Mouse (Mus musculus) intestine, embryonic 14.5 days (tissue): ENCODE measurements at regions not wholly inside any gene's neighbourhood (a gene's known extent, or its start where the extent isn't known, plus 50 kb on each side); places are given as distances from the start of the nearest gene placed in this dataset.
A peak's percentile ranks its signal among the peaks of the same experiment; 100 is the strongest.

Source experiments
- ATAC-seq: fragments of 200-750 bp; cut with Nextera tagmentation; replicated peaks from 2 replicates; pipeline ENCODE4 v1.8.0; 2017; ENCODE audit warnings: low read depth, moderate number of reproducible peaks, moderate TSS enrichment, moderate library complexity; ENCODE audit not compliant: low FRiP score, low TSS enrichment
- DNase-seq: peaks from one replicate; pipeline ENCODE4 v3.0.0-alpha.2; 2018; ENCODE audit warnings: low spot score
- H3K27ac ChIP-seq: fragments of 300-500 bp; sonication (generic); 2 replicates; pipeline ENCODE4 v1.5.1; 2014; ENCODE audit warnings: low read depth, mild to moderate bottlenecking, control low read depth
- H3K27me3 ChIP-seq: fragments of 300-500 bp; sonication (generic); replicated peaks from 2 replicates; pipeline ENCODE4 v1.6.1; 2014; ENCODE audit warnings: low read length, control low read depth; ENCODE audit not compliant: control insufficient read depth, insufficient read depth
- H3K36me3 ChIP-seq: fragments of 300-500 bp; sonication (generic); 2 replicates; pipeline ENCODE4 v1.6.1; 2014; ENCODE audit warnings: low read length, control low read depth; ENCODE audit not compliant: control insufficient read depth, insufficient read depth
- H3K4me1 ChIP-seq: fragments of 300-500 bp; sonication (generic); replicated peaks from 2 replicates; pipeline ENCODE4 v1.6.1; 2014; ENCODE audit warnings: low read length, control low read depth, mixed read lengths; ENCODE audit not compliant: control insufficient read depth, insufficient read depth
- H3K4me2 ChIP-seq: fragments of 300-500 bp; sonication (generic); 2 replicates; pipeline ENCODE4 v1.6.1; 2014; ENCODE audit warnings: low read length
- H3K4me3 ChIP-seq: fragments of 300-500 bp; sonication (generic); 2 replicates; pipeline ENCODE4 v1.5.1; 2014; ENCODE audit warnings: low read depth, low read length, control low read depth, mixed read lengths
- H3K9ac ChIP-seq: fragments of 300-500 bp; sonication (generic); 2 replicates; pipeline ENCODE4 v1.6.1; 2014; ENCODE audit warnings: mild to moderate bottlenecking, low read length
- H3K9me3 ChIP-seq: fragments of 300-500 bp; sonication (generic); 2 replicates; pipeline ENCODE4 v1.6.1; 2016; ENCODE audit warnings: low read length, control low read depth; ENCODE audit not compliant: control insufficient read depth
- WGBS: fragments of 180-500 bp; shearing (Covaris S2); extraction: QIAGEN DNeasy Blood & Tissue Kit; methylation state at CpG from one replicate; pipeline ENCODE4 v1.1.7; 2014; 5-methylcytosine and 5-hydroxymethylcytosine counted together

DNA sequence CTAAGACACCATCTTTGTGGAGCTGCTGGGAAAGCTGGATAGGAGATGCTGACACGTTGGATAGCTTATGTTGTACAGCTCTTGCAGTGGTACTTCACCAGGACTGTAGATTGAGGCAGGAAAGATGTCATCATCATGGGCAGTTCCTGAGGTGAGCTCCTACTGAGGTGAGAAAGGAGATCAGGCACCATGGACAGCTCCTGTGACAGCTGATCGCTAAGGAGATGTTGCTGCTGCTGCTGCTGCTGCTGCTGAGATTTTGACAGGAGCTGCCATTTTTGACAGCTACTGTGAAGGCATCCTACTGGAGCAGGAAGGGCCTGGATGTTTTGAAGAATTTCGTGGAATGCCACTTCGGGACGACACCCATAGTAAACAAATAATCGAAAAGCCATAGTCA lies 152.6 kb downstream of the Adam29 start:
- Histone ChIP-seq H3K36me3 (no peaks in the 10 kb centered on the region), H3K27ac (no peak overlapping the region), H3K9ac (no peak overlapping the region), H3K4me2 (no peak overlapping the region), H3K4me3 (no peak overlapping the region), H3K4me1 (no peaks in the 10 kb centered on the region), H3K9me3 (no peaks in the 10 kb centered on the region), H3K27me3 (no peaks in the 10 kb centered on the region)
- 56% methylated on average over 6 of the region's 6 CpGs for WGBS
- ATAC-seq = no peak
- DNase-seq = peak; percentile 58

DNA sequence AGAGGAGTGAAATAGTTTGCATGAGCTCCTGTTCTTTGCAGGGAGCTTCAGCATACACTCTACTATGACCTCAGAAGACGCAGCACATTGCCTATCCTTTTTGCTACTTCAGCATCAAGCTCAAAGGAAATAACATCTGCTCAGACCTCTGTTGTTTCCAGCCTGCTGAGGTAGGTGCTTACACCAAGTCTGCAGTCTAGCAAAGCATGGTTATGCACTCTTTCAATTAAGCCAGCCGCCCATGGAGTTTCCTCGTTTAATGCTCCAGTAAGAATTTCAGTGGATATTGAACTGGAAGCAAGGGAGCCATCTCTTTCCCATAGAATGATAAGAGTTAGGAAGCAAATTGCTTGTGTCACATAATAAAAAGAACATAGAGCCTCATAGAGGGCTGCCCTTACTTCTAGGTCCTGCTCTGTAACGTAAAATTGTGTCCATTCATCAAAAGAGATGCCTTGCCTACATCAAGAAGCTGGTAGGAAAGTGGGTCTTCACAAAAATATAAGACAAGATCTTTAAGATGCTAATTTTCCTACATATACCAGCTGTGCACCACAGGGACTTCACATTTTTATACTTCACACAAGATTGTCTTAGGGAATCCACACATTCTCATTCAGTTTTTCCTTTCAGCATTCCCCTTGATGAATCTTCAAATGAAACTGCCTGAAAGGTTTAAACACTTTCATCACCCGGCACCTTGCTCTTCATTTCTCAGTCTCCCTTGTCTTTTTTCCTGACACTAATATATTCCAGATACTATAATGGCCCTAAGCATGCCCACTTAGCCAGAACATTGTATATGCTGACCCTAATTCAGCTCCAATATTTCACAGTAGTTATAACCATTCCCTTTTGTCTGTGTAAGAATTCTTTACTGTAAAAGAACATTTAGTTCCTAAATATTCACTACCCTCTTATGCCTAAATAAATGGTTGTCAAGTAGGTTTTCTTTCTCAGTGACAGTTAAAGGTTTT lies 182.2 kb downstream of the Adam29 start:
- ATAC-seq = no peak
- H3K9me3 ChIP-seq = no peaks in the 10 kb centered on the region
- no peak overlapping the region for H3K9ac ChIP-seq
- H3K4me3 ChIP-seq = no peak overlapping the region
- H3K4me1 ChIP-seq = no peaks in the 10 kb centered on the region
- no peak overlapping the region for H3K27ac ChIP-seq
- H3K36me3 ChIP-seq = no peaks in the 10 kb centered on the region
- no peaks in the 10 kb centered on the region for H3K27me3 ChIP-seq
- H3K4me2 ChIP-seq = no peak overlapping the region
- DNase-seq = no peak
- WGBS = 74% methylated on average over 5 of the region's 5 CpGs

GRCm38 (mm10) chr8:55691791-55692190 lies 215.0 kb downstream of the Adam29 start:
- no peak for DNase-seq
- 92% methylated on average over 2 of the region's 2 CpGs for WGBS
- H3K9me3 ChIP-seq = no peaks in the 10 kb centered on the region
- H3K4me1 ChIP-seq = no peaks in the 10 kb centered on the region
- H3K27me3 ChIP-seq = no peaks in the 10 kb centered on the region
- no peaks in the 10 kb centered on the region for H3K36me3 ChIP-seq
- H3K4me2 ChIP-seq = no peak overlapping the region
- no peak overlapping the region for H3K9ac ChIP-seq
- H3K27ac ChIP-seq = no peak overlapping the region
- no peak for ATAC-seq
- no peak overlapping the region for H3K4me3 ChIP-seq

- 83% methylated on average over 1 of the region's 1 CpGs for WGBS
- no peaks in the 10 kb centered on the region for H3K4me1 ChIP-seq
- no peak overlapping the region for H3K27ac ChIP-seq
- no peaks in the 10 kb centered on the region for H3K9me3 ChIP-seq
- no peak overlapping the region for H3K9ac ChIP-seq
- no peak overlapping the region for H3K4me3 ChIP-seq
- no peaks in the 10 kb centered on the region for H3K36me3 ChIP-seq
- no peaks in the 10 kb centered on the region for H3K27me3 ChIP-seq
- no peak overlapping the region for H3K4me2 ChIP-seq
- ATAC-seq (no peak), DNase-seq (no peak)
Measured at GRCm38 (mm10) chr8:55680436-55680835, 226.3 kb downstream of the Adam29 start.

DNA sequence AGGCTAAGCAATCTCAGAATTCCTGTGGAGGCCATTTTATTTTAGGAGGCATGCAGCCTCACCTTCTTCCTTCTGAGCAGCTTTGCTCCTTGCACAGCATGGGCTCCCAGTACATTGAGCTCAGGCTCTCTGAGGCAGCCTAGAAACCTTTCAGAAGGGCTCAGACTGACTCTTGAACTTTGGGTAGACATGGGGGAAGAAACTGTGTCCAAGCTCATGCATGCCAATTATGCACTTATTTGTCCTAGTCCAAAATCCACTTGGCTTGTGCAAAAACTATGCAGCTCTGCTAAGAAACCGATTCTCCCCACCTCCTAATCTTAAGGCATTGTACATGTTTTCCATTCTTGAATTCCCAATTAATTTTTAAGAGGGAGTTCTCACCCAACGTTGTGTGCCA lies 268.0 kb downstream of the Adam29 start:
- 81% methylated on average over 2 of the region's 2 CpGs for WGBS

DNA sequence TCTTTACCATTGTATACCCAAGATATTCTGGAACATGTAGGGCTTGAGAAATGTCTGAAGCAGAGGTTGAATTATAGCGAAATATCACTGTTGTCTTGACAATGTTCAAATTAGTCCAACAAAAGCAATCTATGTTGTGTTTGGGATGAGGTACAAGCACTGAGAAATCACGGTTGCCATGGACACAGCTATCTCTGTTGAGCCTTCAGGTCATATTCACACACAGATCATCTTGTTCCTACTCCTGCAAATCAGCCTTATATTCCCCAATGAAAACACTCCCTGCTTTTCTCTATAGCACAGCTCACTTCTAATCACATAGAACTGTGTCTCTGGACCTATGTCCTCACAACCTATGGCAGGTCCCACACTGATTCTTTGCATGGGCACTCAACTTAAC lies 284.3 kb downstream of the Adam29 start:
- H3K9ac ChIP-seq = no peak overlapping the region
- ATAC-seq (no peak), DNase-seq (no peak)
- WGBS = 72% methylated on average over 2 of the region's 2 CpGs
- H3K4me1 ChIP-seq = no peaks in the 10 kb centered on the region
- no peaks in the 10 kb centered on the region for H3K9me3 ChIP-seq
- H3K27ac ChIP-seq = no peak overlapping the region
- no peak overlapping the region for H3K4me2 ChIP-seq
- no peak overlapping the region for H3K4me3 ChIP-seq
- no peaks in the 10 kb centered on the region for H3K27me3 ChIP-seq
- H3K36me3 ChIP-seq = no peaks in the 10 kb centered on the region

More for the DNA sequence above, 268.0 kb downstream of the Adam29 start:
- DNase-seq (no peak), ATAC-seq (no peak)
- H3K4me3 ChIP-seq = no peak overlapping the region
- no peak overlapping the region for H3K27ac ChIP-seq
- no peaks in the 10 kb centered on the region for H3K27me3 ChIP-seq
- H3K9ac ChIP-seq = no peak overlapping the region
- H3K9me3 ChIP-seq = no peaks in the 10 kb centered on the region
- no peak overlapping the region for H3K4me2 ChIP-seq
- H3K4me1 ChIP-seq = no peaks in the 10 kb centered on the region
- no peaks in the 10 kb centered on the region for H3K36me3 ChIP-seq
